Mouse (Mus musculus) E14TG2a.4 (cell line): Measurements from ENCODE around the gene Ajap1.

Experiments used
- CTCF ChIP-seq: conservative IDR thresholded peaks from 2 replicates; pipeline ENCODE4 v1.5.1; 2014; ENCODE audit warnings: low read length
- NANOG ChIP-seq: IDR thresholded peaks from 2 replicates; pipeline ENCODE4 v1.6.1; 2014; ENCODE audit warnings: borderline replicate concordance, low read length, mixed read lengths
- POU5F1 ChIP-seq: IDR thresholded peaks from 2 replicates; pipeline ENCODE4 v1.6.1; 2014; ENCODE audit warnings: low read length, borderline replicate concordance

GRCm38 (mm10) chr4:153417164-153417896 lies 65.3 kb downstream of the Ajap1 start:
- no peak for TF ChIP-seq POU5F1
- no peak for TF ChIP-seq CTCF
- TF ChIP-seq NANOG: no peak
